Mouse (Mus musculus): ENCODE data around the gene E130308A19Rik. TPM values are rescaled to one million over a fixed set of nuclear protein-coding genes. Genes with fewer than 3 reads are reported as not detected.

E130308A19Rik gene
- polyA plus RNA-seq, 1 experiment from 2014 or later = 13.0 TPM

GRCm38 (mm10) chr4:59726501-59726900 is 100.5 kb downstream of the E130308A19Rik start:
- WGBS = 93% methylated on average over 12 of the region's 12 CpGs
- no peaks in the 10 kb centered on the region for H3K9me3 ChIP-seq (replicated peaks; ENCODE audit: control insufficient read depth, low read length)
- no peaks in the 10 kb centered on the region for H3K36me3 ChIP-seq (ENCODE audit: control insufficient read depth, insufficient read depth, low read length)
- no peak overlapping the region for H3K4me2 ChIP-seq (ENCODE audit: low read depth, low read length)
- no peaks in the 10 kb centered on the region for H3K4me1 ChIP-seq (ENCODE audit: control insufficient read depth, insufficient read depth, low read length)
- H3K27me3 ChIP-seq (ENCODE audit: control insufficient read depth, insufficient read depth, low read length) = no peaks in the 10 kb centered on the region
- ATAC-seq (ENCODE audit: insufficient read depth, low FRiP score) = no peak
- H3K4me3 ChIP-seq (replicated peaks; ENCODE audit: low read length) = no peak overlapping the region
- H3K9ac ChIP-seq (ENCODE audit: low read length) = no peak overlapping the region
- no peak overlapping the region for H3K27ac ChIP-seq (ENCODE audit: low read length)

- H3K4me3 ChIP-seq (replicated peaks; ENCODE audit: low read length) = no peak overlapping the region
- H3K9ac ChIP-seq (ENCODE audit: low read length) = no peak overlapping the region
- H3K27ac ChIP-seq (ENCODE audit: low read length) = no peak overlapping the region
- H3K36me3 ChIP-seq (ENCODE audit: control insufficient read depth, insufficient read depth, low read length) = no peaks in the 10 kb centered on the region
- no peaks in the 10 kb centered on the region for H3K9me3 ChIP-seq (replicated peaks; ENCODE audit: control insufficient read depth, low read length)
- no peak for ATAC-seq (ENCODE audit: insufficient read depth, low FRiP score)
- H3K4me1 ChIP-seq (ENCODE audit: control insufficient read depth, insufficient read depth, low read length) = no peaks in the 10 kb centered on the region
- no peak overlapping the region for H3K4me2 ChIP-seq (ENCODE audit: low read depth, low read length)
- WGBS = 64% methylated on average over 5 of the region's 5 CpGs
- H3K27me3 ChIP-seq (ENCODE audit: control insufficient read depth, insufficient read depth, low read length) = no peaks in the 10 kb centered on the region
These were observed 101.3 kb downstream of the E130308A19Rik start for GRCm38 (mm10) chr4:59727187-59727877.

GRCm38 (mm10) chr4:59727878-59728261 is 101.9 kb downstream of the E130308A19Rik start:
- H3K9ac ChIP-seq (ENCODE audit: low read length) = no peak overlapping the region
- 78% methylated on average over 9 of the region's 9 CpGs for WGBS
- no peak overlapping the region for H3K4me3 ChIP-seq (replicated peaks; ENCODE audit: low read length)
- ATAC-seq (ENCODE audit: insufficient read depth, low FRiP score) = no peak
- H3K36me3 ChIP-seq (ENCODE audit: control insufficient read depth, insufficient read depth, low read length) = no peaks in the 10 kb centered on the region
- H3K4me1 ChIP-seq (ENCODE audit: control insufficient read depth, insufficient read depth, low read length) = no peaks in the 10 kb centered on the region
- H3K9me3 ChIP-seq (replicated peaks; ENCODE audit: control insufficient read depth, low read length) = no peaks in the 10 kb centered on the region
- no peak overlapping the region for H3K27ac ChIP-seq (ENCODE audit: low read length)
- H3K27me3 ChIP-seq (ENCODE audit: control insufficient read depth, insufficient read depth, low read length) = no peaks in the 10 kb centered on the region
- H3K4me2 ChIP-seq (ENCODE audit: low read depth, low read length) = no peak overlapping the region

- no peaks in the 10 kb centered on the region for H3K9me3 ChIP-seq (replicated peaks; ENCODE audit: control insufficient read depth, low read length)
- WGBS = 79% methylated on average over 2 of the region's 2 CpGs
- H3K27ac ChIP-seq (ENCODE audit: low read length) = no peak overlapping the region
- no peaks in the 10 kb centered on the region for H3K36me3 ChIP-seq (ENCODE audit: control insufficient read depth, insufficient read depth, low read length)
- H3K4me3 ChIP-seq (replicated peaks; ENCODE audit: low read length) = no peak overlapping the region
- H3K9ac ChIP-seq (ENCODE audit: low read length) = no peak overlapping the region
- no peaks in the 10 kb centered on the region for H3K4me1 ChIP-seq (ENCODE audit: control insufficient read depth, insufficient read depth, low read length)
- no peaks in the 10 kb centered on the region for H3K27me3 ChIP-seq (ENCODE audit: control insufficient read depth, insufficient read depth, low read length)
- ATAC-seq (ENCODE audit: insufficient read depth, low FRiP score) = no peak
- H3K4me2 ChIP-seq (ENCODE audit: low read depth, low read length) = no peak overlapping the region
These were observed 102.8 kb downstream of the E130308A19Rik start for GRCm38 (mm10) chr4:59728839-59729238.

- no peaks in the 10 kb centered on the region for H3K27me3 ChIP-seq (ENCODE audit: control insufficient read depth, insufficient read depth, low read length)
- H3K4me1 ChIP-seq (ENCODE audit: control insufficient read depth, insufficient read depth, low read length) = no peaks in the 10 kb centered on the region
- no peak overlapping the region for H3K4me2 ChIP-seq (ENCODE audit: low read depth, low read length)
- H3K27ac ChIP-seq (ENCODE audit: low read length) = no peak overlapping the region
- ATAC-seq (ENCODE audit: insufficient read depth, low FRiP score) = no peak
- no peaks in the 10 kb centered on the region for H3K9me3 ChIP-seq (replicated peaks; ENCODE audit: control insufficient read depth, low read length)
- H3K9ac ChIP-seq (ENCODE audit: low read length) = no peak overlapping the region
- no peak overlapping the region for H3K4me3 ChIP-seq (replicated peaks; ENCODE audit: low read length)
- H3K36me3 ChIP-seq (ENCODE audit: control insufficient read depth, insufficient read depth, low read length) = no peaks in the 10 kb centered on the region
- whole genome bisulfite sequencing = 85% methylated on average over 7 of the region's 7 CpGs
These were observed 105.5 kb downstream of the E130308A19Rik start for GRCm38 (mm10) chr4:59731544-59731943.

GRCm38 (mm10) chr4:59739321-59739720 is 113.3 kb downstream of the E130308A19Rik start:
- no peaks in the 10 kb centered on the region for H3K36me3 ChIP-seq (ENCODE audit: control insufficient read depth, insufficient read depth, low read length)
- H3K4me3 ChIP-seq (replicated peaks; ENCODE audit: low read length) = no peak overlapping the region
- H3K4me2 ChIP-seq (ENCODE audit: low read depth, low read length) = no peak overlapping the region
- H3K9me3 ChIP-seq (replicated peaks; ENCODE audit: control insufficient read depth, low read length) = peaks cover 7% of the 10 kb centered on the region; the same call in 1 of the 2 replicates
- H3K27ac ChIP-seq (ENCODE audit: low read length) = no peak overlapping the region
- no peaks in the 10 kb centered on the region for H3K4me1 ChIP-seq (ENCODE audit: control insufficient read depth, insufficient read depth, low read length)
- H3K9ac ChIP-seq (ENCODE audit: low read length) = no peak overlapping the region
- ATAC-seq (ENCODE audit: insufficient read depth, low FRiP score) = no peak
- no peaks in the 10 kb centered on the region for H3K27me3 ChIP-seq (ENCODE audit: control insufficient read depth, insufficient read depth, low read length)
- WGBS = 97% methylated on average over 4 of the region's 4 CpGs

- H3K4me2 ChIP-seq (ENCODE audit: low read depth, low read length) = no peak overlapping the region
- no peaks in the 10 kb centered on the region for H3K27me3 ChIP-seq (ENCODE audit: control insufficient read depth, insufficient read depth, low read length)
- no peak for ATAC-seq (ENCODE audit: insufficient read depth, low FRiP score)
- peaks cover 7% of the 10 kb centered on the region; the same call in 1 of the 2 replicates for H3K9me3 ChIP-seq (replicated peaks; ENCODE audit: control insufficient read depth, low read length)
- no peak overlapping the region for H3K27ac ChIP-seq (ENCODE audit: low read length)
- no peak overlapping the region for H3K4me3 ChIP-seq (replicated peaks; ENCODE audit: low read length)
- H3K4me1 ChIP-seq (ENCODE audit: control insufficient read depth, insufficient read depth, low read length) = no peaks in the 10 kb centered on the region
- H3K36me3 ChIP-seq (ENCODE audit: control insufficient read depth, insufficient read depth, low read length) = no peaks in the 10 kb centered on the region
- no peak overlapping the region for H3K9ac ChIP-seq (ENCODE audit: low read length)
- WGBS = 37% methylated on average over 2 of the region's 2 CpGs
These were observed 113.9 kb downstream of the E130308A19Rik start for GRCm38 (mm10) chr4:59739882-59740281.

GRCm38 (mm10) chr4:59753491-59754140 is 127.6 kb downstream of the E130308A19Rik start:
- no peaks in the 10 kb centered on the region for H3K4me1 ChIP-seq (ENCODE audit: control insufficient read depth, insufficient read depth, low read length)
- H3K9me3 ChIP-seq (replicated peaks; ENCODE audit: control insufficient read depth, low read length) = no peaks in the 10 kb centered on the region
- no peak overlapping the region for H3K9ac ChIP-seq (ENCODE audit: low read length)
- no peak for ATAC-seq (ENCODE audit: insufficient read depth, low FRiP score)
- 0 out of 2 replicates have a peak, but pooled peaks cover 4% of the 10 kb centered on the region for H3K36me3 ChIP-seq (ENCODE audit: control insufficient read depth, insufficient read depth, low read length)
- WGBS = 66% methylated on average over 13 of the region's 13 CpGs
- H3K27me3 ChIP-seq (ENCODE audit: control insufficient read depth, insufficient read depth, low read length) = no peaks in the 10 kb centered on the region
- H3K4me3 ChIP-seq (replicated peaks; ENCODE audit: low read length) = no peak overlapping the region
- H3K4me2 ChIP-seq (ENCODE audit: low read depth, low read length) = no peak overlapping the region
- no peak overlapping the region for H3K27ac ChIP-seq (ENCODE audit: low read length)

- 73% methylated on average over 9 of the region's 9 CpGs for WGBS
- Histone ChIP-seq H3K9me3 (replicated peaks; ENCODE audit: control insufficient read depth, low read length) (no peaks in the 10 kb centered on the region), H3K27ac (ENCODE audit: low read length) (no peak overlapping the region), H3K4me3 (replicated peaks; ENCODE audit: low read length) (no peak overlapping the region), H3K27me3 (ENCODE audit: control insufficient read depth, insufficient read depth, low read length) (no peaks in the 10 kb centered on the region), H3K9ac (ENCODE audit: low read length) (no peak overlapping the region), H3K4me1 (ENCODE audit: control insufficient read depth, insufficient read depth, low read length) (peaks cover 5% of the 10 kb centered on the region), H3K4me2 (ENCODE audit: low read depth, low read length) (no peak overlapping the region), H3K36me3 (ENCODE audit: control insufficient read depth, insufficient read depth, low read length) (0 out of 2 replicates have a peak, but pooled peaks cover 4% of the 10 kb centered on the region)
- no peak for ATAC-seq (ENCODE audit: insufficient read depth, low FRiP score)
These were observed 130.5 kb downstream of the E130308A19Rik start for GRCm38 (mm10) chr4:59756332-59757082.

Measured in stomach, embryonic 16.5 days (tissue).